Mouse (Mus musculus): ENCODE results near the gene Plbd1.

GRCm38 (mm10) chr6:136594541-136594940, 67.2 kb downstream of the Plbd1 start:
- TF ChIP-seq CTCF (IDR thresholded peaks at IDR 0.05; ENCODE audit: low read depth), result no peak
- no peak for TF ChIP-seq EP300 (IDR thresholded peaks at IDR 0.05; ENCODE audit: low read depth)

Measured in liver, postnatal 0 days (tissue).